Mouse (Mus musculus) liver, embryonic 13.5 days (tissue): Measurements from ENCODE around the gene Chrd. TPM values are rescaled to one million over a fixed set of nuclear protein-coding genes. Genes with fewer than 3 reads are reported as not detected.
A peak's percentile ranks its signal among the peaks of the same experiment; 100 is the strongest.

Experiments used
- ATAC-seq: fragments of 200-750 bp; cut with Nextera tagmentation; 2 replicates; pipeline ENCODE4 v1.8.0; 2017; ENCODE audit warnings: low read depth, mild to moderate bottlenecking, moderate number of reproducible peaks, moderate library complexity
- DNase-seq: peaks from one replicate; pipeline ENCODE4 v3.0.0; 2022
- H3K27ac ChIP-seq: fragments of 300-500 bp; sonication (generic); 2 replicates; pipeline ENCODE4 v1.5.1; 2015; ENCODE audit warnings: moderate library complexity, mild to moderate bottlenecking, inconsistent platforms
- H3K27me3 ChIP-seq: fragments of 300-500 bp; sonication (generic); 2 replicates; pipeline ENCODE4 v1.6.1; 2015; ENCODE audit warnings: mild to moderate bottlenecking, inconsistent platforms
- H3K36me3 ChIP-seq: fragments of 300-500 bp; sonication (generic); 2 replicates; pipeline ENCODE4 v1.6.1; 2015; ENCODE audit warnings: mild to moderate bottlenecking, inconsistent platforms
- H3K4me1 ChIP-seq: fragments of 300-500 bp; sonication (generic); replicated peaks from 2 replicates; pipeline ENCODE4 v1.6.1; 2015; ENCODE audit warnings: inconsistent platforms
- H3K4me2 ChIP-seq: fragments of 300-500 bp; sonication (generic); 2 replicates; pipeline ENCODE4 v1.6.1; 2015; ENCODE audit warnings: inconsistent platforms, mild to moderate bottlenecking, moderate library complexity
- H3K4me3 ChIP-seq: fragments of 300-500 bp; sonication (generic); replicated peaks from 2 replicates; pipeline ENCODE4 v1.5.1; 2015; ENCODE audit warnings: mild to moderate bottlenecking, inconsistent platforms
- H3K9ac ChIP-seq: fragments of 300-500 bp; sonication (generic); 2 replicates; pipeline ENCODE4 v1.6.1; 2015; ENCODE audit warnings: mild to moderate bottlenecking, inconsistent platforms
- H3K9me3 ChIP-seq: fragments of 300-500 bp; sonication (generic); replicated peaks from 2 replicates; pipeline ENCODE4 v1.6.1; 2016; ENCODE audit warnings: inconsistent platforms
- WGBS: fragments of 180-500 bp; shearing (Covaris S2); methylation state at CpG from one replicate; pipeline ENCODE4 v1.1.7; 2015; ENCODE audit not compliant: insufficient replicate concordance; 5-methylcytosine and 5-hydroxymethylcytosine counted together
- polyA plus RNA-seq: library from polyadenylated mRNA; unstranded; fragments of >200 nt; fragmentation: Nextera tagmentation; extraction: Ambion mirVana; gene quantifications from 2 replicates; pipeline ENCODE4 v1.2.1, GENCODE M21; 2015

The Chrd gene
- polyA plus RNA-seq, 1 experiment from 2014 or later, result 0.31 TPM

- Histone ChIP-seq H3K4me1 (peaks cover 9% of the 10 kb centered on the region; the same call in 1 of the 2 replicates), H3K9me3 (no peaks in the 10 kb centered on the region), H3K4me2 (no peak overlapping the region), H3K36me3 (no peaks in the 10 kb centered on the region), H3K27ac (no peak overlapping the region), H3K27me3 (peaks cover 75% of the 10 kb centered on the region), H3K4me3 (no peak overlapping the region), H3K9ac (no peak overlapping the region)
- no peak for DNase-seq
- ATAC-seq, result no peak
- WGBS, result 67% methylated on average over 7 of the region's 7 CpGs
These were observed 3.2 kb downstream of the Chrd start for GRCm38 (mm10) chr16:20736168-20736567.

- Histone ChIP-seq H3K9me3 (no peaks in the 10 kb centered on the region), H3K27me3 (peaks cover 68% of the 10 kb centered on the region), H3K27ac (no peak overlapping the region), H3K4me3 (no peak overlapping the region), H3K4me2 (no peak overlapping the region), H3K36me3 (no peaks in the 10 kb centered on the region), H3K4me1 (peaks cover 9% of the 10 kb centered on the region; the same call in 1 of the 2 replicates), H3K9ac (no peak overlapping the region)
- 47% methylated on average over 5 of the region's 5 CpGs for WGBS
- no peak for DNase-seq
- ATAC-seq, result no peak
These were observed 3.9 kb downstream of the Chrd start for GRCm38 (mm10) chr16:20736823-20737222.

- no peak overlapping the region for H3K9ac ChIP-seq
- H3K9me3 ChIP-seq, result no peaks in the 10 kb centered on the region
- no peak overlapping the region for H3K27ac ChIP-seq
- H3K36me3 ChIP-seq, result no peaks in the 10 kb centered on the region
- WGBS, result 73% methylated on average over 9 of the region's 9 CpGs
- DNase-seq, result no peak
- H3K4me3 ChIP-seq, result no peak overlapping the region
- peaks cover 38% of the 10 kb centered on the region for H3K27me3 ChIP-seq
- H3K4me2 ChIP-seq, result no peak overlapping the region
- no peak for ATAC-seq
- no peaks in the 10 kb centered on the region for H3K4me1 ChIP-seq
These were observed 6.9 kb downstream of the Chrd start for GRCm38 (mm10) chr16:20739845-20740244.

GRCm38 (mm10) chr16:20746641-20747040 lies 13.7 kb downstream of the Chrd start:
- no peak for ATAC-seq
- no peaks in the 10 kb centered on the region for H3K36me3 ChIP-seq

GRCm38 (mm10) chr16:20750518-20750917 lies 17.6 kb downstream of the Chrd start:
- WGBS, result 55% methylated on average over 8 of the region's 8 CpGs
- no peak overlapping the region for H3K27ac ChIP-seq
- H3K4me1 ChIP-seq, result no peaks in the 10 kb centered on the region
- H3K9ac ChIP-seq, result no peak overlapping the region
- no peak overlapping the region for H3K4me2 ChIP-seq
- H3K4me3 ChIP-seq, result no peak overlapping the region
- 0 out of 2 replicates have a peak, but pooled peaks cover 5% of the 10 kb centered on the region for H3K27me3 ChIP-seq
- H3K9me3 ChIP-seq, result no peaks in the 10 kb centered on the region
- DNase-seq, result no peak
- no peaks in the 10 kb centered on the region for H3K36me3 ChIP-seq
- ATAC-seq, result no peak

More at GRCm38 (mm10) chr16:20746641-20747040, 13.7 kb downstream of the Chrd start:
- WGBS, result 63% methylated on average over 6 of the region's 6 CpGs
- Histone ChIP-seq H3K4me1 (no peaks in the 10 kb centered on the region), H3K9me3 (no peaks in the 10 kb centered on the region), H3K9ac (no peak overlapping the region), H3K4me3 (no peak overlapping the region), H3K27ac (no peak overlapping the region), H3K27me3 (0 out of 2 replicates have a peak, but pooled peaks cover 5% of the 10 kb centered on the region), H3K4me2 (no peak overlapping the region)
- no peak for DNase-seq

GRCm38 (mm10) chr16:20756052-20756451 lies 23.1 kb downstream of the Chrd start:
- WGBS, result 75% methylated on average over 5 of the region's 5 CpGs
- H3K27ac ChIP-seq, result no peak overlapping the region

GRCm38 (mm10) chr16:20757385-20757784 lies 24.5 kb downstream of the Chrd start:
- Histone ChIP-seq H3K4me2 (no peak overlapping the region), H3K9ac (no peak overlapping the region), H3K4me1 (no peaks in the 10 kb centered on the region), H3K27me3 (no peaks in the 10 kb centered on the region; the same call in 1 of the 2 replicates), H3K36me3 (no peaks in the 10 kb centered on the region), H3K27ac (no peak overlapping the region), H3K4me3 (no peak overlapping the region), H3K9me3 (no peaks in the 10 kb centered on the region)
- DNase-seq, result no peak
- 53% methylated on average over 1 of the region's 1 CpGs for WGBS
- no peak for ATAC-seq

More at GRCm38 (mm10) chr16:20756052-20756451, 23.1 kb downstream of the Chrd start:
- no peak for DNase-seq
- no peaks in the 10 kb centered on the region for H3K4me1 ChIP-seq
- ATAC-seq, result no peak
- H3K27me3 ChIP-seq, result no peaks in the 10 kb centered on the region; the same call in 1 of the 2 replicates
- H3K4me2 ChIP-seq, result no peak overlapping the region
- no peaks in the 10 kb centered on the region for H3K9me3 ChIP-seq
- no peaks in the 10 kb centered on the region for H3K36me3 ChIP-seq
- H3K4me3 ChIP-seq, result no peak overlapping the region
- no peak overlapping the region for H3K9ac ChIP-seq

GRCm38 (mm10) chr16:20761681-20762080 lies 28.8 kb downstream of the Chrd start:
- no peak for ATAC-seq
- Histone ChIP-seq H3K27me3 (no peaks in the 10 kb centered on the region; the same call in 1 of the 2 replicates), H3K27ac (no peak overlapping the region), H3K4me1 (no peaks in the 10 kb centered on the region), H3K4me2 (no peak overlapping the region), H3K9ac (no peak overlapping the region), H3K4me3 (no peak overlapping the region), H3K36me3 (no peaks in the 10 kb centered on the region), H3K9me3 (no peaks in the 10 kb centered on the region)
- DNase-seq, result peak; percentile 13
- WGBS, result 8% methylated on average over 3 of the region's 3 CpGs

GRCm38 (mm10) chr16:20765244-20765643 lies 32.3 kb downstream of the Chrd start:
- WGBS, result 39% methylated on average over 9 of the region's 9 CpGs
- DNase-seq (peak; percentile 10), ATAC-seq (peak; percentile 15; the same call in 1 of the 2 replicates)
- Histone ChIP-seq H3K9ac (no peak overlapping the region), H3K4me1 (no peaks in the 10 kb centered on the region), H3K4me3 (no peak overlapping the region), H3K4me2 (no peak overlapping the region), H3K27ac (no peak overlapping the region), H3K9me3 (no peaks in the 10 kb centered on the region), H3K27me3 (no peaks in the 10 kb centered on the region), H3K36me3 (no peaks in the 10 kb centered on the region)

GRCm38 (mm10) chr16:20775021-20775420 lies 42.1 kb downstream of the Chrd start:
- Histone ChIP-seq H3K4me1 (no peaks in the 10 kb centered on the region), H3K9me3 (no peaks in the 10 kb centered on the region), H3K27me3 (no peaks in the 10 kb centered on the region), H3K36me3 (no peaks in the 10 kb centered on the region), H3K27ac (no peak overlapping the region), H3K4me3 (no peak overlapping the region), H3K4me2 (no peak overlapping the region), H3K9ac (no peak overlapping the region)
- ATAC-seq, result no peak
- no peak for DNase-seq
- WGBS, result 63% methylated on average over 5 of the region's 5 CpGs

- 69% methylated on average over 3 of the region's 3 CpGs for WGBS
- no peaks in the 10 kb centered on the region for H3K4me1 ChIP-seq
- no peak overlapping the region for H3K4me2 ChIP-seq
- no peak overlapping the region for H3K27ac ChIP-seq
- no peak overlapping the region for H3K9ac ChIP-seq
- ATAC-seq, result no peak
- no peak for DNase-seq
- H3K4me3 ChIP-seq, result no peak overlapping the region
- H3K9me3 ChIP-seq, result no peaks in the 10 kb centered on the region
- H3K27me3 ChIP-seq, result no peaks in the 10 kb centered on the region
- no peaks in the 10 kb centered on the region for H3K36me3 ChIP-seq
These were observed 46.9 kb downstream of the Chrd start for GRCm38 (mm10) chr16:20779846-20780245.

GRCm38 (mm10) chr16:20781101-20781630 lies 48.2 kb downstream of the Chrd start:
- WGBS, result 51% methylated on average over 4 of the region's 4 CpGs
- H3K36me3 ChIP-seq, result no peaks in the 10 kb centered on the region
- no peaks in the 10 kb centered on the region for H3K4me1 ChIP-seq
- no peak overlapping the region for H3K4me2 ChIP-seq
- H3K4me3 ChIP-seq, result no peak overlapping the region
- no peaks in the 10 kb centered on the region for H3K9me3 ChIP-seq
- H3K27me3 ChIP-seq, result no peaks in the 10 kb centered on the region
- H3K27ac ChIP-seq, result no peak overlapping the region
- no peak overlapping the region for H3K9ac ChIP-seq
- DNase-seq (no peak), ATAC-seq (no peak)
